Mouse (Mus musculus) ES-E14 (cell line): ENCODE measurements around the gene Zfp266. TPM values are rescaled to one million over a fixed set of nuclear protein-coding genes. Genes with fewer than 3 reads are reported as not detected.

ENCODE experiments used
- DNase-seq: peaks from one replicate; pipeline ENCODE4 v3.0.0-alpha.2; 2013; ENCODE audit warnings: low read depth, low spot score
- H3K27ac ChIP-seq: 2 replicates; pipeline ENCODE4 v1.5.1; 2012; ENCODE audit warnings: low read depth, mild to moderate bottlenecking, low read length, moderate library complexity, mixed read lengths; ENCODE audit not compliant: poor library complexity, insufficient read depth, severe bottlenecking
- H3K36me3 ChIP-seq: 2 replicates; pipeline ENCODE4 v1.6.1; 2012; ENCODE audit warnings: mild to moderate bottlenecking, low read length, moderate library complexity, mixed read lengths; ENCODE audit not compliant: control insufficient read depth, poor library complexity, insufficient read depth, severe bottlenecking
- H3K4me1 ChIP-seq, 2 experiments: fragments of 150-350 bp in 1 of 2; sonication (generic) in 1 of 2; 2 replicates each; pipeline ENCODE4 v1.6.1; 2012; ENCODE audit warnings: low read length in 2 of 2, mild to moderate bottlenecking in 1 of 2, mixed read lengths in 1 of 2; ENCODE audit not compliant: control insufficient read depth in 2 of 2, insufficient read depth in 2 of 2, poor library complexity in 1 of 2
- H3K4me3 ChIP-seq, 2 experiments: fragments of 150-350 bp in 1 of 2; sonication (generic) in 1 of 2; 2 replicates each; pipeline ENCODE4 v1.5.1; 2012; ENCODE audit warnings: low read length in 2 of 2, low read depth in 1 of 2, mild to moderate bottlenecking in 1 of 2, mixed read lengths in 1 of 2; ENCODE audit not compliant: insufficient read depth in 1 of 2, poor library complexity in 1 of 2, severe bottlenecking in 1 of 2
- H3K9ac ChIP-seq: 2 replicates; pipeline ENCODE4 v1.6.1; 2012; ENCODE audit warnings: low read depth, mild to moderate bottlenecking, low read length, mixed read lengths; ENCODE audit not compliant: poor library complexity, insufficient read depth, severe bottlenecking
- H3K9me3 ChIP-seq: fragments of 150-350 bp; sonication (generic); 2 replicates; pipeline ENCODE4 v1.6.1; 2012; ENCODE audit warnings: low read depth, mild to moderate bottlenecking, low read length; ENCODE audit not compliant: control insufficient read depth, insufficient read depth
- CHD2 ChIP-seq: IDR thresholded peaks from 2 replicates; pipeline ENCODE4 v1.6.1; 2014; ENCODE audit warnings: mild to moderate bottlenecking, low read depth, low read length, inconsistent platforms
- HCFC1 ChIP-seq: IDR thresholded peaks from 2 replicates; pipeline ENCODE4 v1.6.1; 2012; ENCODE audit warnings: low read length, inconsistent platforms, borderline replicate concordance; ENCODE audit not compliant: insufficient read depth
- MAFK ChIP-seq: IDR thresholded peaks from 2 replicates; pipeline ENCODE4 v1.6.1; 2014; ENCODE audit warnings: mild to moderate bottlenecking, low read depth, low read length, inconsistent platforms; ENCODE audit not compliant: insufficient read depth
- ZC3H11A ChIP-seq: IDR thresholded peaks from 2 replicates; pipeline ENCODE4 v1.6.1; 2012; ENCODE audit warnings: low read depth, mild to moderate bottlenecking, inconsistent platforms, low read length, borderline replicate concordance
- ZNF384 ChIP-seq: IDR thresholded peaks from 2 replicates; pipeline ENCODE4 v1.6.1; 2012; ENCODE audit warnings: low read depth, low read length, inconsistent platforms
- in situ Hi-C, 2 experiments: fragments of 600-800 bp; cut with MboI; formaldehyde crosslinking; loops; one replicate each; pipeline ENCODE4 v1.15.1; 2025; ENCODE audit warnings: low sequenced_read_pairs in 2 of 2, inconsistent platforms in 1 of 2; ENCODE audit not compliant: unreplicated experiment in 2 of 2
- total RNA-seq: library from RNA; depleted of rRNA; stranded (reverse); fragments of 300-350 nt; gene quantifications from 2 replicates; pipeline ENCODE4 v1.2.3, GENCODE M21; 2012

The Zfp266 gene
- total RNA-seq, 1 experiment: 48.0 TPM

- Histone ChIP-seq H3K36me3 (no peaks in the 10 kb centered on the region), H3K9me3 (no peaks in the 10 kb centered on the region), H3K4me1 (no peaks in the 10 kb centered on the region; a peak in 1 of 4 replicates), H3K27ac (peak overlapping the region; percentile 95; the same call in 1 of the 2 replicates), H3K4me3 (peak overlapping the region; percentile 59 to 74), H3K9ac (peak overlapping the region; percentile 89)
- DNase-seq: no peak
- in situ Hi-C loops: no loop called here
- TF ChIP-seq MAFK (no peak), ZC3H11A (no peak), ZNF384 (peak; percentile 67; the same call in 1 of the 2 replicates), HCFC1 (no peak), CHD2 (no peak)
Measured at GRCm38 (mm10) chr9:20545151-20545550, 23.9 kb upstream of the Zfp266 start.

GRCm38 (mm10) chr9:20544070-20544821 lies 23.0 kb upstream of the Zfp266 start:
- in situ Hi-C loops: no loop called here
- H3K4me3 ChIP-seq: peak overlapping the region; percentile 74 to 79
- no peaks in the 10 kb centered on the region for H3K36me3 ChIP-seq
- H3K27ac ChIP-seq: peak overlapping the region; percentile 95
- peak overlapping the region; percentile 89 for H3K9ac ChIP-seq
- no peaks in the 10 kb centered on the region for H3K9me3 ChIP-seq
- H3K4me1 ChIP-seq: no peaks in the 10 kb centered on the region; a peak in 1 of 4 replicates
- DNase-seq: peak; percentile 89
- TF ChIP-seq ZNF384 (no peak), CHD2 (no peak), ZC3H11A (no peak), HCFC1 (no peak), MAFK (no peak)

GRCm38 (mm10) chr9:20543496-20543895 lies 22.3 kb upstream of the Zfp266 start:
- DNase-seq: no peak
- Histone ChIP-seq H3K27ac (no peak overlapping the region; the same call in 1 of the 2 replicates), H3K4me3 (peak overlapping the region; percentile 66 to 79), H3K4me1 (no peaks in the 10 kb centered on the region; a peak in 1 of 4 replicates), H3K9me3 (no peaks in the 10 kb centered on the region), H3K9ac (no peak overlapping the region; the same call in 1 of the 2 replicates), H3K36me3 (no peaks in the 10 kb centered on the region)
- TF ChIP-seq ZNF384 (no peak), MAFK (no peak), CHD2 (no peak), HCFC1 (no peak), ZC3H11A (no peak)
- in situ Hi-C loops: no loop called here

GRCm38 (mm10) chr9:20536598-20536997 lies 15.4 kb upstream of the Zfp266 start:
- TF ChIP-seq HCFC1 (no peak), ZNF384 (no peak), CHD2 (no peak), ZC3H11A (no peak), MAFK (no peak)
- Histone ChIP-seq H3K9ac (no peak overlapping the region), H3K4me1 (no peaks in the 10 kb centered on the region), H3K27ac (no peak overlapping the region), H3K36me3 (no peaks in the 10 kb centered on the region), H3K9me3 (no peaks in the 10 kb centered on the region), H3K4me3 (no peak overlapping the region)
- DNase-seq: no peak
- in situ Hi-C loops: no loop called here
